Mouse (Mus musculus): ENCODE results near the gene Jak2.

Gene Jak2

DNA sequence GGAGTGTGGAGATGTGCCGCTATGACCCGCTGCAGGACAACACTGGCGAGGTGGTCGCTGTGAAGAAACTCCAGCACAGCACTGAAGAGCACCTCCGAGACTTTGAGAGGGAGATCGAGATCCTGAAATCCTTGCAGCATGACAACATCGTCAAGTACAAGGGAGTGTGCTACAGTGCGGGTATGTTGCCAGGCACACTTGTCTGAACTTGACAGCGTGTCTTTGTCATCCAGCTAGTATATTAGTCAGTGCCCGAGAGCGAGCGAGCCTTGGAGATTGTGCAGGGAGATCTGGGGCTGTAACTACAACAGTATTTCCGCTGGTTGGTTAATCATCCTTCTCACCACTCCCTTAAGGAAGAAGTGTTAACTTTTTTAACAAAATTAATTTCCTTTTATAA lies 49.3 kb downstream of the Jak2 start:
- DNase-seq (ENCODE audit: low spot score in 2 of 2), result no peak

GRCm38 (mm10) chr19:29302119-29302518 lies 50.5 kb downstream of the Jak2 start:
- DNase-seq (ENCODE audit: low spot score in 2 of 2), result no peak

DNA sequence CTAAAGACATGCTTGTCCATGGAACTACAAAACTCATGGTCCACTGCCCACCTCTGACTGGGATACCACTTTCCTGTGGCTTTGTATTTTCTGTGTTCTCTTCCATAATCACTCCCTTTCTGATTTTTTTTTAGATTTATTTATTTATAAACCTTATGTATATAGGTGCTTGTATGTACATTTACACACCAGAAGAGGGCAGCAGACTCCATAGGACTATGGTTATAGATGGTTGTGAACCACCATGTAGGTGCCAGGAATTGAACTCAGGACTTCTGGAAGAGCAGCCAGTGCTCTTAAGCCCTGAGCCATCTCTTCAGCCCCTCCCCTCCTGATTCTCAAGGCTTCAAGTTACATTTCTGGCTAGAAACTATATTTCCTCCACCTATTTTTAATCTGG lies 57.2 kb downstream of the Jak2 start:
- DNase-seq (ENCODE audit: low spot score in 2 of 2), result no peak

- no peak for DNase-seq (ENCODE audit: low spot score in 2 of 2)
These were observed 60.2 kb downstream of the Jak2 start for GRCm38 (mm10) chr19:29311791-29312190.

DNA sequence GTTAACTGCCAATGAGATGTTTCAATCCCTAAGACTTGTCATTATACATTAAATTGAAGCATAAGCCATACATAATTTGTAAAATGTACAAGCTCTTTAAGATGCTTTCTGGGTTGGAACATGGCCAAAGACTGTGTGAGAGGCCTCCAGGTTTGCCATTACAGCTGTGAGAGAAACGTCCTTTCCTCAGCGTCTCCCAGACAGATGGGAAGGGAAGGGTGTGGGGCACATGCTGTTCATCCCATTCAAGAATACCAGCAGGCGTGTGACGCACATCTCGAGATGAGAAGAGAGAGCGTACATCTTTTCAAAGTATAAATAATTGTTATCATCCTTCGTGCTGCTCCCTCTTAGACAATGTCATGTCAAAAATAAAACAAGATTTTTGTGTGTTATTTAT lies 61.0 kb downstream of the Jak2 start:
- no peak for DNase-seq (ENCODE audit: low spot score in 2 of 2)

DNA sequence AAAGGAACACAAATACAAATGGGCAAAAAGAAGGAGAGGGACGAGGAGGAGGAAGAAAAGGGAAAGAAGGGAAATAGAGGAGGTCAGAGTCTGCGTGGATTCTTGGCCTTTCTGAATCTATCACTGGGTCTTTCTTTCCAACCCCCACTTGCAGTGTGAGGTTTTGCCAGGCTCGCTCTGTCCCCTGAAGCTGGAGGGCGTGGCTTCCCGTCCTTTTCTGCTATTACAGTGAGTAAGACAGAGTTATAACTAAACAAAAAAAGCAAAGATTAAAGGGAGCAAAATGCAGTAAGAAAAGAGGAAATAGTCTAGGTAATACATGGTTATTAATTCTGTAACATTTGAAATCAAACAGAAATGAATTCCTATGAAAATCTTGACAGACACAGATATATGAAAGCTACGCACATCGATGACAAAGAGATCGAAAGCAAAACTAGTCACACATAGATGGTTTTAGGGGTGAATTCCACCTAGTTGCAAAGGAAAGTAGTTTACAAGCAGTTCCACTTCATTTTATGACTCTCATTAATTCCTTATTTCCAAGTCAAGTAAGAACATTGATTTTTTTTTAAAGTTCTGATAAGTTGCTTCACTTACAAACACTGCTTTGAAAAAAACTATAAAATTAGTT lies 71.9 kb downstream of the Jak2 start:
- no peak for DNase-seq (ENCODE audit: low spot score in 2 of 2)

DNA sequence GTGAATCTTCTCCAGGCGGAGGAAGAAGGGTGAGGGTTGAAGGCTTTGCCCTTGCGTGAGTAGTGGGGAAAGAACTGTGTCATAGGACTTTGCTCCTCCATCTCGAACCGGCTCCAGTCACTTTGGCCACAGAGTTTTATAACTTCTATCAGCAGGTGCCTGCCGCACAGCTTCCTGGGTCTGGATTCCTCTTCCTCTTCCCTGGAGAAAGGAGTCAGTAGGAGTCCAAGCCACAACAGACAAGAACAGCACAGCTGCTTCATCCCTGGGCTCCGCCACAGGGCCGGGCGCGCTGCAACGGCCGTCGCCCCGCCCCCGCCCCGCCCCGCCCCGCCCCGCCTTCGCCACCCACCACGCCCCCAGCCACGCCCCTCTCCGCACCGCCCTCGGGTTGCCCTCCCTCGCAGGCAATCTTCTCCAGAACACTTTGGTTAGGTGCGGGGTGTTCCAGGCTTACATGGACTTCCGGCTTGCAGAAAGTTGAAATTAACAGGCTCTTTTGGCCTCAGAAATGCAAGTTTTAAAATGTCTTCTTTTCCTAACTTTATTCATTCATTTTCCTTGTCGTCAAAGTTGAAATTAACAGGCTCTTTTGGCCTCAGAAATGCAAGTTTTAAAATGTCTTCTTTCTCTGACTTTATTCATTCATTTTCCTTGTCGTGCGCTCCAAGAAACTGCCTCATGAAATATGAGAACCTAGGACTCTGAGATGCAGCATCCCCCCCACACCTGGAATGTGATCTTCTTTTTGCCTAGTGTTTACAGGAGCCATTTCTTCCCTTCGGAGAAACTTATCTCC lies 73.6 kb downstream of the Jak2 start, which contains the start of gene Insl6:
TSS of gene Insl6 (minus strand) at position 304 of the 799 bp plus-strand sequence.
- peak in 1 of 2 experiments; percentile 38 for DNase-seq (ENCODE audit: low spot score in 2 of 2)

DNA sequence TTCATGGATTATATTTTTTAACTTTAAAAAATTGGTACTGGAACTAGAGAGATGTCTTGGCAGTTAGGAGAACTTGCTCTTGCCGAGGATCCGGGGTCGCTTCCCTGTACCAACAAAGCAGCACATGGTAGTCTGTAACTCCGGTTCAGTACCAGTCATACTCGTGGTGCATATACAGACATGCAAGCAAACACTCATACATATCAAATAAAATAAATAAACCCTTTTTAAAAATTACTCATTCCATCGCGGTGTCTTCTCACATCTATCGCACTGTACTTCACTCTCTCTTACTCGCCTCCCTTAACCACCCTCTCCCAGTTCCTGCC lies 74.2 kb downstream of the Jak2 start:
- no peak for DNase-seq (ENCODE audit: low spot score in 2 of 2)

GRCm38 (mm10) chr19:29326396-29326795 lies 74.8 kb downstream of the Jak2 start:
- DNase-seq (ENCODE audit: low spot score in 2 of 2), result no peak

DNA sequence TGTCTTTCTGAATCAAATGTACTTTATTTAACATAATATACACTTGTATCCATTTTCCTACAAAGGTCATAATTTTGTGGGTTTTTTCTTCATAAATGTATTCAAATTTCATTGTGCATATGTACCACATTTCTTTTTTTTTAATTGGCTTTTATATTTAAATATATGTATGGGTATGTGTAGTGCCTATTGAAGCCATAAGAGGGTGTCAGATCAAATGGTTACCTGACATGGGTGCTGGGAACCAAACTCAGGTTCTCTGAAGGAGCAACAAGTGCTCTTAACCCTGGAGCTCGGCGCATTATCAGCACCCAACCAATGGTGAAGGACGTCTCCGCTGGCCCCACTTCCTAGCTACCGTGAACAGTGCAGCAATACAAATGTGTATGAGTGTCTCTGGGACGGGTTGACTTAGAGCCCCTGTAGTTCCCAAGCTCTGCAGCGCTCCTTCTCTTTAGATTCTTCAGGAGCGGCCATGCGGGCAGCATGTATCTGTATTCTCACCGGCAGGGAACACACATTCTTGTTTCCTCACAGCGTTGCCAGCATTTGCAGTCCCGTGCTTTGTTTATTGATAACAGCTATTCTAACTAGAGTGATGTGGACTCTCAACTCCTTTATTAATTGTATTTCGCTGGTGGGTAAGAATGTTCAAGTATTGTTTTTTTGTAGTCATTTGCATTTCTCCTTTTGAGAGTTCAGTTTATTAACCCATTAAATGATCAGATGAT lies 75.4 kb downstream of the Jak2 start:
- no peak for DNase-seq (ENCODE audit: low spot score in 2 of 2)

DNA sequence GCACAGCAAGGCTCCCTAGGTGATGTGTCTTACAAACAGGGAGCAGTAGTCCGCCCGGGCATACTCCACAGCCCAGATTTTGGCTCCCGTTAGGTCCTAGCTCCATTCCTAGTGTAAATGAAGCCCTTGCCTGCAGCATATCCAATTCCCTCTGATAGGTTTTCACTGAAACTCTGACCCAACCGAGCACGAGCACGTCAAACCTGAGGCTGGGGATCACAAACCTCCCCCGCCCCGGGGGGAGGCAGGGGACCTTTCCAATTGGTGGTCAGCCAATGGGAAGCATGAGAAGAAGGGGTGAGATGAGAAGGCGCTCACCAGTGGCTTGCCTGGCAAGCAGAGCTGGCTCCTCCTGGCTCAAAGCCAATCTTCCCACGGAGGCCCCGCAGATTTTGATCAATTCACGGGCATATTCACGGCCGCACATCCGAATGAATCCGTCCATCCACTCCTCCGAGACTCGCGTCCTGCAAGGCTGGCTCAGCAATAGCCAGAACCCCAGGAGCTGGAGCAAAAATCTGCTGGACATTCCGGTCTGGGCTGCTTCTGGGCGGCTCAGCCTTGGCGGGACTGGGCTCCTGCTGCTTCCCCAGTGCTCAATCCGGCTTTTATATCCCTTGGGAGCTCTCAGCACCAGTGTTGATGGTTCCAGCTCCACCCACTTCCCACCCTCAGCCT lies 82.6 kb downstream of the Jak2 start, which contains the start of gene Rln1:
TSS of gene Rln1 (minus strand) at position 603 of the 678 bp plus-strand sequence.
- DNase-seq (ENCODE audit: low spot score in 2 of 2), result peak in 1 of 2 experiments; percentile 54

- no peak for DNase-seq (ENCODE audit: low spot score in 2 of 2)
These were observed 85.0 kb downstream of the Jak2 start for GRCm38 (mm10) chr19:29336624-29337023.

DNA sequence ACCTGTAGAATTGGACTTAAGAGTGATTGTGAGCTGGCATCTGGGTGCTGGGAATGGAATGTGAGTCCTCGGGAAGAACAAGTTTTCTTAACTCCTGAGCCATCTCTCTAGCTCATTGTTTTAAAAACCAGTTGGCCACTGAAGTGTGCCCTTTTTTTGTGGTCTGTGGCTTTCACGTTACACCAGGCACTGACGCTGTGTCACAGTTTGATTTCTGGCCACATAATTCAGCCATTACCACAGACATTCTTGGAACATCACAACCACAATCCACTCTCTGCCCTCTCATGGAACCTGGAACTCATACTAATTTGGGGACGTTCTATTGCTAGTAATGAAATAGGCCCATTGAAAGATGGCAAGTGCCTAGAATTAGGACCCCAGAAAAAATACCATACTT lies 89.4 kb downstream of the Jak2 start:
- DNase-seq (ENCODE audit: low spot score in 2 of 2), result no peak

GRCm38 (mm10) chr19:29342281-29342680 lies 90.7 kb downstream of the Jak2 start:
- no peak for DNase-seq (ENCODE audit: low spot score in 2 of 2)

- DNase-seq (ENCODE audit: low spot score in 2 of 2), result no peak
These were observed 93.2 kb downstream of the Jak2 start for GRCm38 (mm10) chr19:29344868-29345267.

DNA sequence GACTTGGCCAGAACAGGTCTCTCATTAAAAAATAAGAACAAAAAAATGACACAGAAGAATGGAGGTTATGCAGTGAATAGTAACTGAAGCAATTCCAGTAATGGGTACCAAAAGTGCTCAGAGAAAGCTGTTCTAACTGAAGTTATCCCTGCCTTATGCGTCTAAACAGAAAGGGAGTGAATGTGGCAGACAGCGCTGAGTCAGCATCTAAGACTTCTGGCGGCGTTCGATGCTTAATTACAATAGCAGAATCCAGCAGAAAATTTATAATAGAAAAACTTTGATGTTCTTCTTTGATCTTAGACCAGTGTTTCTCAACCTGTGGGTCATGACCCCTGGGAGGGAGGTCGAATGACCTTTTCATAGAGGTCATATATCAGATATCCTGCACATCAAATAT lies 94.0 kb downstream of the Jak2 start:
- no peak for DNase-seq (ENCODE audit: low spot score in 2 of 2)

DNA sequence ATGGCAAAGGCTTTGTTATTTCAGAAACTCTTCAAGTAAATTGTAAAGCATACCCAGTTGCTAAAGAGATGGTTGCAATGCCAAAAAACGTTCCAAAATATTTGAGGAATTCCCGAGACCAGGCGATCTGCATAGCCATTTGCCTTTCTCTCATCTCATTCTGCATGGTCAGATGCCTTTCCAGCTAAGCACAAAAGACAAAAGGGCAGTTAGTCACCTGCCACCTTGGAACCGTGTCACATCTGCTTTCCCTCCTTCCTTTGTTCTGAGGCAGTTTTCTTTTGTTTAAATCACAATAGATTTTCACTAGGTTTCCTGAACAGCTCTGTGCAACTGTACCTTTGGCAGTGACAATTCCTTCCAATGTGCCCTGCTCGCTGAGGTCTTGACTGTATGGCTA lies 99.4 kb downstream of the Jak2 start:
- no peak for DNase-seq (ENCODE audit: low spot score in 2 of 2)

DNA sequence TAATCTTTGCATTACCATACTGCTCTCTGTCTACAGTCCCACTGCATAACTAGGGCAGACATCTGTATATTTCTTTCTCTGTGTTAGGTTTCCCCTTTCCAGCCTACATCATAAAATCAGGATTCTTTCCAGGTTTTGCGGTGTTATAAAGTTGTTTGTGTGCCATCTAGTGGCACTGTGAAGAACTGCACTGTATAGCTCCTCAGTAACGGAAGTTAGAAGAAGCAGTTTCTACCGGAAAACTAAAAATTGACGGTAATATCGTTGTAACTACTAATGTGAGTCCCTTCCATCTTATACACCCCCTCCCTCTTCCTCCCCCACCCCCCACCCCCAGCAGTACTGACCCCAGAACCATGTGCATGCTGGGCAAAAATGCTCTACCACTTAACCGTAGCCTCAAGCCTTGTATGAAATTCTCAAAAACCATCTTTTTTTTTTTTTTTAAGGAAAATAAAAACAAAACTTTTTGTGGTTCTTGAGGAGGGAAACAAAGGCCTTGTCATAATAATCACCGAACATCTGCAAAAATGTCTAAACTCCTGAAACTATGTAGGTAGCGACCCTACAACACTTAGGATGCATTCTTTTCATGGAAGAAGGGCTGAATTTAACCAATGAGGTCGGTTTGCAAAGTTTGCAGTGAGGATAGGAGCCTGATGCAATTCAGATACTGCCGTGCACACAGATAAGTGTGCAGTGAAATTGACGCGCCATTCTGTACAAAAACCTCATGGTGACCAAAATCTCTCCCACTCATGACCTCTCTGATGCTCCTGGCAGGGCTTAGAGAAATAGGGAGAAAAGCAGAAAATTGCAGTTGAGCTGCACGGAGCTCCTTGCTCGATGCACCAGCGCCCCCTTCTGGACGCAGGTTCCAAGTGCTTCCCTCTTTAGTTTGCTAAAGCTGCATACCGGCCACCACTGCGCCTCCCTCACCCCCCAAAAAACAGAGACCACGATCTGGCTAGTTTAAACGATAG lies 103.6 kb downstream of the Jak2 start:
- peak; percentile 85 to 92 for DNase-seq (ENCODE audit: low spot score in 2 of 2)

DNA sequence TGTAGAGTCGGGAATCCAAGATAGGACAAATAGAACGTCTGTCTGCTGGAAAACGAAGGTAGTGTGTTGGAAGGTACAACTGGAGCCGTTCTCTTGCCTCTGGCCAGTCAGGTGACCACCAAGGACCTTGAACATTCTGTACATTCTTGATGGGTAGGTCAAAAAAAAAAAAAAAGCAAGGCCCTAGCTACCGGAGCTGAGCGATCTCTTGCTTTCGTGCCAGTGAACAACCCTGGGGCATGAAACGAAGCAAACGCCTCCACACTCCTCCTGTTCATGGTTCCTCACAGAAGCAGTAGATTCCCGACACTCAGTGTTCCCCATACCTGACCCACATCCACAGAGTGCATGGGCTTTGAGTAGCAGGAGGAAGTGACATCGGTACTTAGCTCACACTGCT lies 104.7 kb downstream of the Jak2 start:
- DNase-seq (ENCODE audit: low spot score in 2 of 2), result no peak

GRCm38 (mm10) chr19:29360251-29360650 lies 108.6 kb downstream of the Jak2 start:
- DNase-seq (ENCODE audit: low spot score in 2 of 2), result no peak
